9 mouse cellular contexts compared by ENCODE assay signal in genomic region chr14:12283641-12284040, GRCm38 (mm10). TPM values are rescaled to one million over a fixed set of nuclear protein-coding genes. Genes with fewer than 3 reads are reported as not detected.
DNase-seq lines count a peak whose midpoint lies in the region; ATAC-seq and TF ChIP-seq lines count a peak whose summit lies in the region.
"Had no signal": no experiment of that assay in that cellular context is flagged by ENCODE, and none has a peak within 500 bp of the region (broad histone marks: within the 10 kb centered on the region; RNA-seq: fewer than 3 reads in every experiment).

Gene Gm49355, plus strand, starts transcription at chr14:12283976.

- 88% methylated on average over 6 of the region's 6 CpGs for WGBS in thymus, adult 2 months
- 68% methylated on average over 6 of the region's 6 CpGs for WGBS in liver, embryonic 13.5 days (ENCODE audit: insufficient replicate concordance)

- H3K36me3 ChIP-seq in thymus, adult 2 months (ENCODE audit: control insufficient read depth, insufficient read depth, low read length), result 0 out of 2 replicates have a peak, but pooled peaks cover 3% of the 10 kb centered on the region
- no peaks in the 10 kb centered on the region for H3K36me3 ChIP-seq in liver, embryonic 13.5 days

- DNase-seq in gastrocnemius, adult 2 months, result no peak
- no peak for DNase-seq in gastrocnemius, postnatal 36 days
- no peak for DNase-seq in thymus, adult 2 months
- DNase-seq in thymus, postnatal 10 days (ENCODE audit: low spot score in 2 of 2), result no peak
- no peak for DNase-seq in liver, embryonic 13.5 days
- DNase-seq in urinary bladder, postnatal 36 days (ENCODE audit: low spot score in 2 of 2), result no peak
- no peak for DNase-seq in embryo, embryonic 10.5 days (ENCODE audit: low spot score)
- DNase-seq in B cell, adult 2 months, result no peak

- peak within 1 kb of the TSS; percentile 76 for H3K4me2 ChIP-seq in liver, embryonic 13.5 days

- no peaks in the 10 kb centered on the region for H3K27me3 ChIP-seq in thymus, adult 2 months (ENCODE audit: control insufficient read depth, insufficient read depth, low read length)
- no peaks in the 10 kb centered on the region for H3K27me3 ChIP-seq in liver, embryonic 13.5 days

- no peak for ATAC-seq in liver, embryonic 13.5 days (ENCODE audit: low read depth)

- H3K9ac ChIP-seq in liver, embryonic 13.5 days, result peak within 1 kb of the TSS; percentile 89

- TF ChIP-seq POLR2A in thymus, adult 2 months (IDR thresholded peaks at IDR 0.05; ENCODE audit: control insufficient read depth, extremely low read depth, insufficient read depth, low read length, poor library complexity), result no peak

- H3K27ac ChIP-seq in gastrocnemius, adult 2 months, result peak within 1 kb of the TSS; percentile 94
- H3K27ac ChIP-seq in thymus, adult 2 months (ENCODE audit: control insufficient read depth, insufficient read depth, low read length), result peak within 1 kb of the TSS; percentile 46; the same call in 1 of the 2 replicates
- H3K27ac ChIP-seq in liver, embryonic 13.5 days, result peak within 1 kb of the TSS; percentile 91

- H3K9me3 ChIP-seq in liver, embryonic 13.5 days (replicated peaks), result no peaks in the 10 kb centered on the region

- peak within 1 kb of the TSS; percentile 79 for H3K4me3 ChIP-seq in gastrocnemius, adult 2 months
- peak within 1 kb of the TSS; percentile 91 for H3K4me3 ChIP-seq in thymus, adult 2 months (ENCODE audit: control insufficient read depth, insufficient read depth, low read length)
- H3K4me3 ChIP-seq in liver, embryonic 13.5 days (replicated peaks), result peak within 1 kb of the TSS; percentile 86

- TF ChIP-seq CTCF in gastrocnemius, adult 2 months (IDR thresholded peaks at IDR 0.05), result no peak
- no peak for TF ChIP-seq CTCF in thymus, adult 2 months (IDR thresholded peaks at IDR 0.05; ENCODE audit: borderline replicate concordance, control insufficient read depth, extremely low read depth, insufficient read depth, low read length, poor library complexity)

- intact Hi-C loops in gastrocnemius, adult 2 months (cut with DNase I), result loop anchor here (10.0 kb wide), 1 partner anchor 129 kb away; no protein-coding TSS in a partner anchor
- intact Hi-C loops in gastrocnemius, postnatal 36 days (cut with DNase I), result loop anchor here (5.0 kb wide), 1 partner anchor 41 kb away; no protein-coding TSS in a partner anchor

- H3K4me1 ChIP-seq in thymus, adult 2 months (replicated peaks; ENCODE audit: control insufficient read depth, insufficient read depth, low read length), result no peaks in the 10 kb centered on the region
- no peaks in the 10 kb centered on the region; the same call in 1 of the 2 replicates for H3K4me1 ChIP-seq in liver, embryonic 13.5 days (replicated peaks)

RNA-seq across cellular contexts. Expression of gene Gm49355, which starts in this region (rescaled TPM):
- under 1 TPM in 1 of 2 experiments, not detected in 1; 0.08 TPM for total RNA-seq in gastrocnemius, adult 2 months (2021)
- total RNA-seq in gastrocnemius, postnatal 36 days (2021), result under 1 TPM; 0.07 to 0.10 TPM
- 0.03 TPM in 1 of 2 replicates, not detected in the other for polyA plus RNA-seq in thymus, adult 2 months (2012; rRNA removed)
- 0.09 and 0.13 TPM in 2 replicates for polyA plus RNA-seq in liver, embryonic 13.5 days (2015; fragmentation: Nextera tagmentation; extraction: Ambion mirVana)
- total RNA-seq: common myeloid progenitor, adult 5-6 weeks had no signal
